Mouse (Mus musculus) 3T3-L1 (cell line): ENCODE results near the gene Ppil3.

ENCODE experiments used
- DNase-seq: peaks from one replicate; pipeline ENCODE4 v3.0.0-alpha.2; 2015; ENCODE audit warnings: low read depth, low spot score

The Ppil3 gene

DNA sequence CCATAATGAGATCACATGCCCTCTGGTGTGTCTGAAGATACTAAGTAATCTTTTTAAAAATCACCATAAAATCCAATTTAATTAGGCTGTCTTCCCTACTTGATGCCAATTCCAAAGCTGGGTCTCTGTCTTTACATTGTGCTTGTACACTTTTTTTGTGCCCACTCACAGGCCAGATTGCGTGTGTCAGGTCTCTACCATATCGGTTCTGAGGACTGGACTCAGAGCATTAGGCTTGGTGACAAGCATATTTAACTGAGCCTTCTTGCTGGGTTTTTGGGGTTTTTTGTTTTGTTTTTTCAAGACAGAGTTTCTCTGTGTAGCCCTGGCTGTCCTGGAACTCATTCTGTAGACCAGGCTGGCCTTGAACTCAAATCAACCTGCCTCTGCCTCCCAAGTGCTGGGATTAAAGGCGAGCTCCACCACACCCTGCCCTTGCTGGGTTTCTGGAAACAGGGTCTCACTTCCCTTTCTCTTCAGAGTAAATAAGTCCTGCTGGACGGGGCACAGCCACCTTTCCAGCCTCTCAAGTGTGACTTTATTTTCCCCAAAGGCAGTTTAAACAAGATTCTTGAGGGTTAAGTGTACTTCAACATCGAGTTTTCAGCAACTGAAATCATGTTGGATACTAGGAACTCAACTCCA, 35.6 kb downstream of the Ppil3 start:
- DNase-seq = no peak

DNA sequence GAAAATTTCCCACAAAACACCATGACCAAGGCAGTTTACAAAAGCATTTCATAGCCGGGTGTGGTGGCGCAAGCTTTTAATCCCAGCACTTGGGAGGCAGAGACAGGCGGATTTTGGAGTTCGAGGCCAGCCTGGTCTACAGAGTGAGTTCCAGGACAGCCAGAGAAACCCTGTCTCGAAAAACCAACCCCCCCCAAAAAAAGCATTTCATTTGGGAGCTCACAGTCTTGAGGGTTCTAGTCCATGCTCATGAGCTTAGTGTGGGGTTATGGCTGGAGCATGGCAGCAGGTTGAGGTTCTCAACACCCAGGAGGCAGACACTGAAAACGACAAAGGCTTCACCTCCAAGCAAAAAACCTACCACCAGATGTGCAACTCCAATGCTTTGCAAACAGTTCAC, 37.1 kb downstream of the Ppil3 start:
- DNase-seq = no peak

DNA sequence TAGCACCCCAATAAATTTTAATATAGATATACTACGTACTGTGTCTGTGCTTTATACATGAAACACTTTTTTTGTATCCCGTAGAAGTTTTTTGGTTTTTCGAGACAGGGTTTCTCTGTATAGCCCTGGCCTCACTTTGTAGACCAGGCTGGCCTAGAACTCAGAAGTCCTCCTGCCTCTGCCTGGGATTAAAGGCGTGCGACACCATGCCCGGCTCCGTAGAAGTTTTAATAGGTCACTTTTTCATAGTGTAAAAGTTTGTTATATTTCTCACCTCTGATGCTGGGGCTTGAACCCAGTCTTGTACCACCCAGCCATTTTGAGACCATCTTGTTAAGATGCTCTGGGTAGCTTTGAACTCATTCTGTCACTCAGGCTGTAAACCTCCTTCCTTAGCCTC, 38.0 kb downstream of the Ppil3 start:
- no peak for DNase-seq

DNA sequence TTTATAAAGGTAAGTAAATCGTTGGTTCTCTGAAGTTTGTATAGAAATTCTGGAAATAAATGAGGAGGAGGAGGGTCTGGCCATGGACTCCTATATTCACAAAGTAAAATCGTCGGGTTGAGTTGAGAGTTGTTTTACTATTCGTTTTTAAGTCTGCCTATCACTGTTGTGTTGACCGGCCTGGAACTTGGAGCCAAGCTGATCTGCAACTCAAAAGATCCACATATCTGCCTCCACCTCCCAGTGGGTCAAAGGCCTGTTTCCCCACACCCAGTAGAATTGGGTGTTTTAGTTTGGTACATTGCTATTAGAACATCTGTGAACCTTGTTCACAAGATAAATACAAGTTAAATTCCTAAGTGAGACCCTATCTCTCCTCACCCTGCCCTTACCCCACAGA, 41.5 kb downstream of the Ppil3 start:
- DNase-seq = no peak

DNA sequence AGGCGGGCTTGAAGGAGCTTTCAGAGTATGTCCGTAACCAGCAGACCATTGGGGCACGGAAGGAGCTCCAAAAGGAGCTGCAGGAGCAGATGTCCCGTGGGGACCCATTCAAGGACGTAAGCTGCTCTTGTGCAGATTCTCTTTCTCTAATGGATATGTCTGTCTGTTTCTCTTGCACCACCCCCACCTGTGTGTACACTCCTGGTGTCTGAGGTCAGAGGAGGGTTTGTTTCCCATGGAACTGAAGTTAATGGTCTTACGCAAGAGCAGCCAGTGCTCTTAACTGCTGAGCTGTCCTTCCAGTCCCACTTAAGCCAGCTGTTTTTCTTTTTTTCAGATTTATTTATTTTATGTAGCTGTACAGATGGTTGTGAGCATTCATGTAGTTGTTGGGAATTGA, 43.9 kb downstream of the Ppil3 start:
- DNase-seq = no peak

DNA sequence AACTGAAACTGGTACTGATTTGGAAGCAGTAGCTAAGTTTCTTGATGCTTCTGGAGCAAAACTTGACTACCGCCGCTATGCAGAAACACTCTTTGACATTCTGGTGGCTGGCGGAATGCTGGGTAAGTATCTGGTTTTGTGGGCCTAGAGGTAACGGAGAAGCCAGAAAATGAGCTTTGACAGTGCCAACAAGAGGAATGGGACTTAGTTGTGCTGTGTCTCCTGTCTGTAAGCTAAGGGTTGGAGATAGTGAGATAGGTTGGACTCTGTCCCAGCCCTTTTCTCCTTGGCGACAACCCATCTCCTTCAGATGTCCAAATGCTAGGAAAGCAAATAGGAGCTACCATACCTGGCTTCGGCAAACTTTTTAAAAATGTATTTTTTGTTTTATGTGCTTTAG, 47.6 kb downstream of the Ppil3 start:
- no peak for DNase-seq

DNA sequence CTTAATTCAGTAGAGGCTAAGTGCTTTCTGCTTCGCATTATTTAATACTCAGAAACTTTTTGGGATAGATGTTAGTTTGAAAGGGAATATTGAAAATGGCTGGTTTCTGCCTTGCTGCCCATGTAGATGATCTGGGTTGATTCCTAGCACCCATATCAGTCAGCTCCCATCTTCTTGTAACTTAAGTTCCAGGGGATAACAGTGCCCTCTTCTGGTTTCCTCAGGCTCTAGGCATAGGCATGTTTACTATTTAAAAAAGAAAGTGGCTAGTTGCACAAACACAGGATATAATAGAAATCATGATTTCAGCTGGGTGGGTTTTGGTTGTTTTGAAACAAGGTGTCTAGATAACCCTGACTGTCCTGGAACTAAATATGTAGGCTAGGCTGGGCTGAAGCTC, 49.1 kb downstream of the Ppil3 start:
- DNase-seq = peak; percentile 58

DNA sequence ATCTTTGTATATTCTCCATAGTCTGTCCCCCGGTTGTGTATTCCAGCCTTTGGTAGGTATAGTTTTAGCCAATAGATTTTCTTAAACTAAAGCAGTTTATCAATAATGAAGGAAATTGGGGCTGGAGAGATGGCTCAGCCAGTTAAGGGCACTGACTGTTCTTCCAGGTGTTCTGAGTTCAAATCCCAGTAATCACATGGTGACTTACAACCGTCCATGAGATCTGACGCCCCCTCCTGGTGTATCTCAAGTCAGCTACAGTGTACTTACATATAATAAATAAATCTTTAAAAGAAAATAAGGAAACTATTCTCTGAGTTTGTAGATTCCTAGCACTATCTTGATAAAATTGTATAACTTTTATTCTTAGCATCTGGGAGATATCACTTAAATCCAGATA, 49.9 kb downstream of the Ppil3 start:
- DNase-seq = no peak

DNA sequence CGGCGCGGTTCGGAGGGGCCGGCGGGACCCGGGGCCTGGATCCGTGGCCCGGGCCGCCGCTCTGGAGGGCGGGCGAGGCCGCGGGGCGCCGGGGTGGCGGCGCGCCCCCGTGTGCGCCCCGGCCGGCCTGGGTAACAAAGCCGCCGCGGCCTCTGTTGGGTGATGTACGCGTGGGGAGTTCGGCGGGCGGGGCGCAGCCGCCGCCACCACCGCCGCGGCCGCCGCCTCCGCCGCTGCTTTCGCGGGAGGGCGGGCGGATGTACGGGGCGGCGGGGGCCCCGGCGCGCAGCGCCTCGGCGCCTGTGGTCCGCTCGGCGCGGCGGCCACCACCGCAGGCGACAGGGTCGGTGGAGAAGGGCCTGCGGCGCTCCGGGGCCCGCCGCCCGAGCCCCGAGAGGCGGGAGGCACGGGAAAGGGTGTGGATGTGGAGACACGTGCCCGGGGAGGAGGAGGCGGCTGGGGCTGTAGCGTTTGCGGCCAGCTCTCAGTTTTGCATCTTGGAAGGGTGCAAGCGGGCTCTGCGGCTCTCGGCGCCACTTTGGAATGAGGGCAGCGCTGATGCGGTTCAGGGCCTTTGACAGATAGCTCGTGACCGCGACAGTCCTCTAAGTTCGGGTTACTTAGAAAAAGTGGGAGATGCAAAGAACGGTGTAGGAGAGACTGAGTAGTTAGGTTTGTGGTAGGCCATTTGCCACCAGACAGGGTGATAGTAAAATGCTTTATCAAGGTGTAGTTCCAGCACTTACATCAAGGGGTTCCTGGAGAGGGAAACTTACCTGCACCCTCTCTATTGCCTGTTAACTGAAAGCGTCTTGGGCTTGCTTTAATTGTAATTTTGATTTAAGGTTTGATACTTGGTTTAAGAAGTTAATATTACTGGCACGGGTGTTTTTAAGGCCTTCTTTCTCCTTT, 51.7 kb downstream of the Ppil3 start:
- peak; percentile 56 for DNase-seq

DNA sequence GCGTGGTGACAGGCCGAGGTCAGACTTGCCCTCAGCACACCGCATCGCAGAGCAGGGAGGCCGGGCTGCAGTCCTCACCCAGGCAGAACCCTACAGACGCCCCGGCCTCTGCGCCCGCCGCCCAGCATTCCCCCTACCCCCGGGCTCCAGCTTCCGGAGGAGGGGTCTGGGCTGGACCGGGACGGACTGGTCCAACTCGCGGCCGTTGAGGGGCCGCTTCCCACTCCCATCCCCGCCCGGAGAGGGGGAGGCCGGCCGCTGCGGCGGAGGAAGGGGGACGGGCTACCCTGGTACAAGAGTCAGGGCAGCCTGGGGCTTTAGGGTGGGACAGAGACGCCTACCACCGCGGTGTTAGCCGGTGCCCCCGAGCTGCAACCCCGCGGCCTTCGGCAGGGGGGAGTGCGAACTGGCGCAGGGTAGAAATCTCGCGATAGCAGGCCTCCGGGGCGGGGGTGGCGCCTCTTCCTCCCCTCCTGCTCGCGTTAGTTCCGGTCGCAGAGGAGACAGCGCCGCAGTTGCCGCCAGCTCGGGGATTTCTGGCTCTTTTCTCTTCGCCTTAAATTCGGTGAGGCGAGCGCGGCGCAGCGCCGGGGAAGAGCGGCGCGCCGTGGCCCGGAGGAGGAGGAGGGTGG, 52.5 kb downstream of the Ppil3 start, which contains the start of gene Bzw1:
Gene Bzw1 (plus strand): TSS at position 247 of the 632 bp plus-strand sequence.
- peak; percentile 91 for DNase-seq

DNA sequence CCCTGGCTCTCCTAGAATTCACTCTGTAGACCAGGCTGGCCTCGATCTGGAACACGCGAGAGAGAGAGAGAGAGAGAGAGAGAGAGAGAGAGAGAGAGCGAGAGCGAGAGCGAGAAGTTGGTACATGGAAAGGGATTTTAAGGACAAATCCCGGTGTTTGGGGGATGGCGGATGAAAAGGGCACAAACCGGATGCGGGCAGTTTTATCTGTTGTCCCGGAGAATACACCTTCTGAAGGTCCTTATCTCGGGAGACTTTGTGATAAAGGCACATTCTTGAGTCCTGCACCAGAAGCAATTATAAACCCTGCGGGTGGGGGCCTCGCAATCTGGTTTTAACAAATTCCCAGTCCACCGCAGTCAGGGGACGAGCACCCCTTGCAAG, 53.0 kb downstream of the Ppil3 start:
- peak; percentile 77 for DNase-seq

DNA sequence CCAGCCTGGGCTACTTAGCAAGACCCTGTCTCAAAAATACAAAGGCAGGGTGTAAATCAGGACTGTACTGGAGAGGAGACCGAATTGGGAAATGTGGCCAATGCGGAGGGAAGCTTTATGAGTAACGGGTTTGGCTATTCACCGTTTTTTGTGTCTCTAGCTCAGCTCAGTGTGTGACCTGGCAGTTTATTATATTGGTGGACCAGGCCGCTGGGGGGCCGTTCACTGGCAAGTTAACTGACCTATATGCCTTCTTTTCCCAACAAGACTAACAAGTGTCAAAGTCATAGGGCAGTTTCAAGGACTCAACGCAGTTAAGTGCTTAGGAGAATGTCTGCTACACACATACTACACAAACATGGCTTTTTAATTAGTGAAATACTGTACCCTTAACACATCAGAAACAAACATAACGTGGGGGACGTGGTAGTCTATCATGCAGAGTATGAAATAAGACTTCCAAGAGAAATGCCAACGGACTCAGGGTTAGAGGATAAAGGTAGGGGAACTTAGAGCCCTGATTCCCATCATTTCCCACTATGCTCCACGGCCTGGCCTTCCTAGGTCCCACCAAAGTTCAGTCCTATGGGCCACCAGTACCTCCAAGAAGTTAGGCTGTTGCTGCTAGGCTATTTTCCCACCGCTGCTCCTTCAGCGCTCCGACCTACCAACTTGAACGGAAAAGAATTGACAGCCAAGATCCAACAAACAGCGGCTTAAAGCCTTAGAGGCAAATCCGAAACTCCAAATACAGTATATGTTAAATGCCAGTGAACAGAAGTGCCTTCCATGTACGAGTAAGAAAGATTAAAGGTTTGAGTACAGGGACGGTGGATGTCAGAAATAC, 53.6 kb downstream of the Ppil3 start:
- no peak for DNase-seq

DNA sequence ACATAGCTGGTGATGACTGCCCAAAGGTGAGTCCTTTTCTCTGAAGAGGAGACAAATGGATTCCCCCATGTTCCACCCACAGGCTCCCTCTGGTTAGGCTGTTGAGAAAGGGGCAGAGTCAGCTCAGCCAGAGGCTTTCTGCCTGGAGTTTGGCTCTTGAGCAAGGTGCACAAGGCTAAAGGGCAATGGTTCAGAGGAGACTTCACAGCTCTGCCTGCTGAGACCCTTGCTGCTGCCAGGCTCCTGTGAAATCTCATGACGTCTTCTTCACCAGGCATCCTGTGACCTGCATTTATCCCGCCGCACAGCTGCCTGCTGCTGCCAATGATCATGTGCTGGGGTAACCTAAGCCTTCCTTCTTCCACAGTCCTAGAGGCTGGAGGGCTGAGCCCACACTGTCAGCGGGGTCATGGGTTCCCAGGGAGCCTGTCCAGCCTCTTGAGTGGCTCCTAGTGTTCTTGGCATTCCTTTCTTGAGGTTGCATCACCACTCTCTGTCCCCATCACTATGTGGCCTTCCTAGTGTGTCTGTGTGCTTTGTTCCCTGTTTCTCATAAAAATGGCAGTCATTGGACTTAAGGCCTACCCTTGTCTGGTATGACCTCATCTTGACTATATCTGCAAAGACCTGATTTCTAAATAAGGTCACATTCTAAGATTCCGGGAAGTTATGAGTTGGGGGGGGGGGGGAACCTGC, 62.6 kb downstream of the Ppil3 start:
- no peak for DNase-seq
